Mouse (Mus musculus) stomach, embryonic 15.5 days (tissue): ENCODE results near the gene Olfr958. TPM values are rescaled to one million over a fixed set of nuclear protein-coding genes. Genes with fewer than 3 reads are reported as not detected.

Experiments used
- ATAC-seq: fragments of 200-750 bp; cut with Nextera tagmentation; 2 replicates; pipeline ENCODE4 v1.8.0; 2017; ENCODE audit warnings: low read depth, moderate number of reproducible peaks, moderate TSS enrichment; ENCODE audit not compliant: insufficient read depth, low FRiP score
- H3K27ac ChIP-seq: fragments of 300-500 bp; sonication (generic); 2 replicates; pipeline ENCODE4 v1.5.1; 2015; ENCODE audit warnings: mild to moderate bottlenecking, inconsistent platforms
- H3K27me3 ChIP-seq: fragments of 300-500 bp; sonication (generic); replicated peaks from 2 replicates; pipeline ENCODE4 v1.6.1; 2015; ENCODE audit warnings: inconsistent platforms
- H3K36me3 ChIP-seq: fragments of 300-500 bp; sonication (generic); 2 replicates; pipeline ENCODE4 v1.6.1; 2015; ENCODE audit warnings: inconsistent platforms
- H3K4me1 ChIP-seq: fragments of 300-500 bp; sonication (generic); 2 replicates; pipeline ENCODE4 v1.6.1; 2015; ENCODE audit warnings: inconsistent platforms
- H3K4me2 ChIP-seq: fragments of 300-500 bp; sonication (generic); 2 replicates; pipeline ENCODE4 v1.6.1; 2015; ENCODE audit warnings: mild to moderate bottlenecking, inconsistent platforms
- H3K4me3 ChIP-seq: fragments of 300-500 bp; sonication (generic); replicated peaks from 2 replicates; pipeline ENCODE4 v1.5.1; 2015; ENCODE audit warnings: inconsistent platforms
- H3K9ac ChIP-seq: fragments of 300-500 bp; sonication (generic); 2 replicates; pipeline ENCODE4 v1.6.1; 2015; ENCODE audit warnings: inconsistent platforms
- H3K9me3 ChIP-seq: fragments of 300-500 bp; sonication (generic); 2 replicates; pipeline ENCODE4 v1.6.1; 2016; ENCODE audit warnings: inconsistent platforms
- WGBS: fragments of 180-500 bp; shearing (Covaris S2); methylation state at CpG from one replicate; pipeline ENCODE4 v1.1.7; 2015; 5-methylcytosine and 5-hydroxymethylcytosine counted together
- polyA plus RNA-seq: library from polyadenylated mRNA; unstranded; fragments of >200 nt; fragmentation: Nextera tagmentation; extraction: Ambion mirVana; gene quantifications from 2 replicates; pipeline ENCODE4 v1.2.1, GENCODE M21; 2015

Gene Olfr958
- not detected in 2 replicates for polyA plus RNA-seq

- no peaks in the 10 kb centered on the region for H3K4me1 ChIP-seq
- no peak within 1 kb of the TSS for H3K27ac ChIP-seq
- H3K9ac ChIP-seq, result no peak within 1 kb of the TSS
- no peak for ATAC-seq
- no peaks in the 10 kb centered on the region for H3K9me3 ChIP-seq
- H3K4me3 ChIP-seq, result no peak within 1 kb of the TSS
- H3K27me3 ChIP-seq, result no peaks in the 10 kb centered on the region
- H3K4me2 ChIP-seq, result no peak within 1 kb of the TSS
- WGBS, result 74% methylated on average over 2 of the region's 2 CpGs
- no peaks in the 10 kb centered on the region for H3K36me3 ChIP-seq
These were observed at the start of gene Olfr958 for GRCm38 (mm10) chr9:39553946-39554345. TSS of gene Olfr958 (minus strand) at chr9:39554054.

- Histone ChIP-seq H3K27me3 (no peaks in the 10 kb centered on the region), H3K9ac (0 out of 2 replicates have a peak overlapping the region, but pooled peaks have one; percentile 9), H3K4me3 (peak overlapping the region; percentile 43), H3K27ac (0 out of 2 replicates have a peak overlapping the region, but pooled peaks have one; percentile 18), H3K4me2 (peak overlapping the region; percentile 78), H3K9me3 (no peaks in the 10 kb centered on the region), H3K36me3 (no peaks in the 10 kb centered on the region), H3K4me1 (no peaks in the 10 kb centered on the region)
- ATAC-seq, result 0 out of 2 replicates have a peak, but pooled peaks have one; percentile 52
- WGBS, result 1% methylated on average over 9 of the region's 9 CpGs
These were observed 49.5 kb upstream of the Olfr958 start for GRCm38 (mm10) chr9:39603333-39603845.

GRCm38 (mm10) chr9:39602536-39603332 lies 48.9 kb upstream of the Olfr958 start:
- H3K27ac ChIP-seq, result 0 out of 2 replicates have a peak overlapping the region, but pooled peaks have one; percentile 18
- 0 out of 2 replicates have a peak overlapping the region, but pooled peaks have one; percentile 9 for H3K9ac ChIP-seq
- no peaks in the 10 kb centered on the region for H3K9me3 ChIP-seq
- peak overlapping the region; percentile 78 for H3K4me2 ChIP-seq
- no peaks in the 10 kb centered on the region for H3K4me1 ChIP-seq
- H3K27me3 ChIP-seq, result no peaks in the 10 kb centered on the region
- peak; percentile 56; the same call in 1 of the 2 replicates for ATAC-seq
- H3K4me3 ChIP-seq, result peak overlapping the region; percentile 43
- under 1% methylated on average over 19 of the region's 19 CpGs for WGBS
- no peaks in the 10 kb centered on the region for H3K36me3 ChIP-seq

- no peak for ATAC-seq
- WGBS, result 82% methylated on average over 5 of the region's 5 CpGs
These were observed 23.2 kb upstream of the Olfr958 start for GRCm38 (mm10) chr9:39577050-39577449.

GRCm38 (mm10) chr9:39575469-39575868 lies 21.6 kb upstream of the Olfr958 start, which contains the start of gene Olfr959:
TSS of gene Olfr959 (minus strand) at chr9:39575569.
- no peak for ATAC-seq
- H3K4me3 ChIP-seq, result no peak within 1 kb of the TSS
- WGBS, result 75% methylated on average over 3 of the region's 3 CpGs

More at GRCm38 (mm10) chr9:39577050-39577449, 23.2 kb upstream of the Olfr958 start:
- no peaks in the 10 kb centered on the region for H3K36me3 ChIP-seq
- no peak overlapping the region for H3K4me2 ChIP-seq
- H3K4me1 ChIP-seq, result no peaks in the 10 kb centered on the region
- H3K4me3 ChIP-seq, result no peak overlapping the region
- H3K27me3 ChIP-seq, result no peaks in the 10 kb centered on the region
- H3K27ac ChIP-seq, result no peak overlapping the region
- no peak overlapping the region for H3K9ac ChIP-seq
- H3K9me3 ChIP-seq, result no peaks in the 10 kb centered on the region

GRCm38 (mm10) chr9:39558349-39558647 lies 4.4 kb upstream of the Olfr958 start:
- no peaks in the 10 kb centered on the region for H3K9me3 ChIP-seq
- no peak overlapping the region for H3K4me2 ChIP-seq
- H3K4me3 ChIP-seq, result no peak overlapping the region
- no peak overlapping the region for H3K9ac ChIP-seq
- ATAC-seq, result no peak
- H3K4me1 ChIP-seq, result no peaks in the 10 kb centered on the region
- no peak overlapping the region for H3K27ac ChIP-seq
- no peaks in the 10 kb centered on the region for H3K27me3 ChIP-seq
- H3K36me3 ChIP-seq, result no peaks in the 10 kb centered on the region

More at GRCm38 (mm10) chr9:39575469-39575868, 21.6 kb upstream of the Olfr958 start, which contains the start of gene Olfr959:
- Histone ChIP-seq H3K9ac (no peak within 1 kb of the TSS), H3K36me3 (no peaks in the 10 kb centered on the region), H3K27me3 (no peaks in the 10 kb centered on the region), H3K9me3 (no peaks in the 10 kb centered on the region), H3K27ac (no peak within 1 kb of the TSS), H3K4me1 (no peaks in the 10 kb centered on the region), H3K4me2 (no peak within 1 kb of the TSS)

GRCm38 (mm10) chr9:39557529-39558348 lies 3.9 kb upstream of the Olfr958 start:
- H3K36me3 ChIP-seq, result no peaks in the 10 kb centered on the region
- no peak overlapping the region for H3K4me2 ChIP-seq
- H3K27me3 ChIP-seq, result no peaks in the 10 kb centered on the region
- no peak for ATAC-seq
- no peak overlapping the region for H3K4me3 ChIP-seq
- no peaks in the 10 kb centered on the region for H3K4me1 ChIP-seq
- no peak overlapping the region for H3K9ac ChIP-seq
- no peaks in the 10 kb centered on the region for H3K9me3 ChIP-seq
- 58% methylated on average over 3 of the region's 3 CpGs for WGBS
- no peak overlapping the region for H3K27ac ChIP-seq

- Histone ChIP-seq H3K9ac (no peak overlapping the region), H3K9me3 (no peaks in the 10 kb centered on the region), H3K27me3 (no peaks in the 10 kb centered on the region), H3K36me3 (no peaks in the 10 kb centered on the region), H3K4me3 (no peak overlapping the region), H3K4me2 (no peak overlapping the region), H3K4me1 (no peaks in the 10 kb centered on the region), H3K27ac (no peak overlapping the region)
- 50% methylated on average over 5 of the region's 5 CpGs for WGBS
- ATAC-seq, result no peak
These were observed 3.0 kb downstream of the Olfr958 start for GRCm38 (mm10) chr9:39550806-39551205.

GRCm38 (mm10) chr9:39523616-39524285 lies 30.1 kb downstream of the Olfr958 start:
- Histone ChIP-seq H3K9ac (no peak overlapping the region), H3K4me3 (no peak overlapping the region), H3K36me3 (no peaks in the 10 kb centered on the region), H3K27me3 (no peaks in the 10 kb centered on the region), H3K4me1 (no peaks in the 10 kb centered on the region), H3K9me3 (no peaks in the 10 kb centered on the region), H3K4me2 (no peak overlapping the region), H3K27ac (no peak overlapping the region)
- 65% methylated on average over 1 of the region's 1 CpGs for WGBS
- no peak for ATAC-seq

- Histone ChIP-seq H3K9me3 (no peaks in the 10 kb centered on the region), H3K27ac (no peak overlapping the region), H3K36me3 (no peaks in the 10 kb centered on the region), H3K27me3 (no peaks in the 10 kb centered on the region), H3K4me2 (no peak overlapping the region), H3K9ac (no peak overlapping the region), H3K4me3 (no peak overlapping the region), H3K4me1 (no peaks in the 10 kb centered on the region)
- no peak for ATAC-seq
These were observed 35.3 kb downstream of the Olfr958 start for GRCm38 (mm10) chr9:39518595-39518994.

- WGBS, result 39% methylated on average over 3 of the region's 3 CpGs
- H3K36me3 ChIP-seq, result no peaks in the 10 kb centered on the region
- no peaks in the 10 kb centered on the region for H3K4me1 ChIP-seq
These were observed 38.3 kb downstream of the Olfr958 start, which contains the start of gene Olfr957 for GRCm38 (mm10) chr9:39515531-39515930. TSS of gene Olfr957 (minus strand) at chr9:39515809.

More at GRCm38 (mm10) chr9:39515531-39515930, 38.3 kb downstream of the Olfr958 start, which contains the start of gene Olfr957:
- no peak for ATAC-seq
- Histone ChIP-seq H3K4me3 (no peak within 1 kb of the TSS), H3K9me3 (no peaks in the 10 kb centered on the region), H3K27ac (no peak within 1 kb of the TSS), H3K9ac (no peak within 1 kb of the TSS), H3K27me3 (no peaks in the 10 kb centered on the region), H3K4me2 (no peak within 1 kb of the TSS)
